Mouse (Mus musculus): ENCODE data around the gene Cdk8. TPM values are rescaled to one million over a fixed set of nuclear protein-coding genes. Genes with fewer than 3 reads are reported as not detected.

The Cdk8 gene
- total and polyA plus RNA-seq, 3 experiments = 139 to 745 (median 154) TPM

DNA sequence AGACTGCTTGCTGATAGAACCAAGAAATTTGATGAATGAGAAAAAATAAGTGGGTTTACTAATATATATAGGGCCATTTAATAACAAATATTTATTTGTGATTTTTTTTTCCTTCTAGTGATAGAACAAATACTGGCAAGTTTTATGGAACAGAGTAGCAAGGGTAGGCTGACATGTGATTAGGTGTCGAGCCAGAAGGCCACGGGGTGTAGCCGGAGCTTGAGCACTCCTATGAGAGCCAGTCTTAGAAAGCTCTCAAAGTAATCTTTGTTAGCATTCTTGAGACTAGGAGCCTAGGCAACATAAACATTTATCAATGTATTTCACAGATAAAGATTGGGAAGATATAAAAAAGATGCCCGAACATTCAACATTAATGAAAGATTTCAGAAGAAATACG is 63.8 kb downstream of the Cdk8 start:
- Histone ChIP-seq H3K9me3 (replicated peaks; ENCODE audit: insufficient read depth, low read length) (no peaks in the 10 kb centered on the region), H3K4me1 (ENCODE audit: control insufficient read depth in 1 of 2, insufficient read depth in 2 of 2, low read length in 2 of 2) (no peaks in the 10 kb centered on the region), H3K36me3 (ENCODE audit: control insufficient read depth in 1 of 2, insufficient read depth in 2 of 2, low read length in 2 of 2) (peaks cover 0 to 56% of the 10 kb centered on the region in 2 experiments; a peak in 2 of 4 replicates), H3K79me2 (ENCODE audit: control insufficient read depth, insufficient read depth, low read length, poor library complexity) (no peaks in the 10 kb centered on the region), H3K27me3 (ENCODE audit: control insufficient read depth in 1 of 2, insufficient read depth in 2 of 2, low read length in 2 of 2) (no peaks in the 10 kb centered on the region), H3K27ac (ENCODE audit: control insufficient read depth, low read depth, low read length) (no peak overlapping the region), H3K4me3 (ENCODE audit: control insufficient read depth in 1 of 2, insufficient read depth in 1 of 2, low read depth in 2 of 2, low read length in 2 of 2) (no peak overlapping the region), H3K9ac (ENCODE audit: control insufficient read depth, low read depth, low read length, poor library complexity, severe bottlenecking) (no peak overlapping the region)
- TF ChIP-seq BHLHE40 (IDR thresholded peaks at IDR 0.05; ENCODE audit: borderline replicate concordance, low read depth, low read length) (no peak), MYC (IDR thresholded peaks at IDR 0.05; ENCODE audit: low read depth, low read length) (no peak), TCF12 (IDR thresholded peaks at IDR 0.05; ENCODE audit: low read depth, low read length) (no peak), MYB (IDR thresholded peaks at IDR 0.05; ENCODE audit: low read depth, low read length) (no peak), TAL1 (IDR thresholded peaks at IDR 0.05; ENCODE audit: low read length) (no peak), E2F4 (IDR thresholded peaks at IDR 0.05; ENCODE audit: borderline replicate concordance, low read depth, low read length) (no peak), POLR2AphosphoS5 (IDR thresholded peaks at IDR 0.05; ENCODE audit: borderline replicate concordance, low read depth, low read length) (no peak), NELFE (IDR thresholded peaks at IDR 0.05; ENCODE audit: low read depth, low read length) (no peak), CTCF (IDR thresholded peaks at IDR 0.05 in 2 of 3, conservative IDR thresholded peaks at IDR 0.05 in 1 of 3; ENCODE audit: control insufficient read depth in 1 of 3, insufficient read depth in 1 of 3, low read depth in 2 of 3, low read length in 3 of 3, poor library complexity in 1 of 3, severe bottlenecking in 1 of 3) (no peak), HCFC1 (IDR thresholded peaks at IDR 0.05; ENCODE audit: low read depth, low read length) (no peak), RCOR1 (IDR thresholded peaks at IDR 0.05; ENCODE audit: low read depth, low read length) (no peak), MAZ (IDR thresholded peaks at IDR 0.05; ENCODE audit: low read depth, low read length) (no peak), ZC3H11A (IDR thresholded peaks at IDR 0.05; ENCODE audit: low read depth, low read length) (no peak), SMC3 (IDR thresholded peaks at IDR 0.05; ENCODE audit: low read depth, low read length) (no peak), CHD2 (IDR thresholded peaks at IDR 0.05; ENCODE audit: low read length) (no peak), MAX (IDR thresholded peaks at IDR 0.05; ENCODE audit: low read length) (no peak), ZNF384 (IDR thresholded peaks at IDR 0.05; ENCODE audit: low read depth, low read length) (no peak), ETS1 (IDR thresholded peaks at IDR 0.05; ENCODE audit: low read depth, low read length) (no peak), ZMIZ1 (IDR thresholded peaks at IDR 0.05; ENCODE audit: low read depth, low read length) (no peak), EP300 (IDR thresholded peaks at IDR 0.05; ENCODE audit: low read depth in 1 of 2, low read length in 2 of 2) (no peak)
- no peak for DNase-seq (ENCODE audit: low read depth, low spot score)

DNA sequence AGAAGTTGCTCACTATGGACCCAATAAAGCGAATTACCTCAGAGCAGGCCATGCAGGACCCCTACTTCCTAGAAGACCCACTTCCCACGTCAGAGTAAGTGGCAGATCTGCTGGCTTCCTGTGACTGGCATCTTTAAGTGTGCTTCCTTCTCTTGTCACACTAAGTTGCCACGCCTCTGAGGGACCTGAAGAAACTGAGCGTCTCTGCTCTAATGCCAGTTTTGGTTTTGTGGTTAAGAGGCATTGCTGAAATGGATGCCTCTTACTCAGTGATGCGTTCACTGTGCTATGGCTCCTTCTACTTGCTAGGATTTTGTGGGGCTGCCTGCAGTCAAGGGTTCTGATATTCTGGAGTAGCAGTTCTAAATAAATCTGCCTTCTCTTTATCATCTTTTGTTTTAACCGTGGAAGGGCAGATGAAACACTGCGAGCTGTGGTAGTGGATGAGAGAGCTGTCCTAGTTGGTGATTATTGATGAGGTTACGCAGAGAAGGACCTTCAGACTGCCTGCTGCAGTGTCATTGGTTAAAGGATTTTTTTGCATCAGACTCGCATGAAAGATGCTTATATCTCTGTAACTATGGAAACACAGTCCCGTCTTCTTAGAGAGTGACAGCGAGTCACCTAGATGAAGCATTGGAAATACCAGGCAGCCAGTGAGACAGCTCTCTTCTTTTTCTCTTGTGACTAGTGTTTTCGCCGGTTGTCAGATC is 67.9 kb downstream of the Cdk8 start:
- H3K79me2 ChIP-seq (ENCODE audit: control insufficient read depth, insufficient read depth, low read length, poor library complexity) = no peaks in the 10 kb centered on the region
- H3K4me3 ChIP-seq (ENCODE audit: control insufficient read depth in 1 of 2, insufficient read depth in 1 of 2, low read depth in 2 of 2, low read length in 2 of 2) = no peak overlapping the region
- H3K27ac ChIP-seq (ENCODE audit: control insufficient read depth, low read depth, low read length) = no peak overlapping the region
- H3K9me3 ChIP-seq (replicated peaks; ENCODE audit: insufficient read depth, low read length) = no peaks in the 10 kb centered on the region
- H3K9ac ChIP-seq (ENCODE audit: control insufficient read depth, low read depth, low read length, poor library complexity, severe bottlenecking) = no peak overlapping the region
- H3K27me3 ChIP-seq (ENCODE audit: control insufficient read depth in 1 of 2, insufficient read depth in 2 of 2, low read length in 2 of 2) = no peaks in the 10 kb centered on the region
- peaks cover 0 to 46% of the 10 kb centered on the region in 2 experiments; a peak in 2 of 4 replicates for H3K36me3 ChIP-seq (ENCODE audit: control insufficient read depth in 1 of 2, insufficient read depth in 2 of 2, low read length in 2 of 2)
- no peak for TF ChIP-seq ZKSCAN1 (IDR thresholded peaks at IDR 0.05; ENCODE audit: low read depth, low read length)
- TF ChIP-seq CHD2 (IDR thresholded peaks at IDR 0.05; ENCODE audit: low read length) = no peak
- no peak for TF ChIP-seq ETS1 (IDR thresholded peaks at IDR 0.05; ENCODE audit: low read depth, low read length)
- TF ChIP-seq POLR2AphosphoS5 (IDR thresholded peaks at IDR 0.05; ENCODE audit: borderline replicate concordance, low read depth, low read length) = no peak
- TF ChIP-seq POLR2A (IDR thresholded peaks at IDR 0.05; ENCODE audit: control insufficient read depth in 1 of 2, insufficient read depth in 1 of 2, low read depth in 1 of 2, low read length in 2 of 2, poor library complexity in 1 of 2) = no peak
- no peak for TF ChIP-seq MAX (IDR thresholded peaks at IDR 0.05; ENCODE audit: low read length)
- DNase-seq (ENCODE audit: low read depth, low spot score) = no peak
- H3K4me1 ChIP-seq (ENCODE audit: control insufficient read depth in 1 of 2, insufficient read depth in 2 of 2, low read length in 2 of 2) = no peaks in the 10 kb centered on the region

All from MEL (cell line).